Mouse (Mus musculus) left cerebral cortex, adult 2 months (tissue): ENCODE measurements at regions not wholly inside any gene's neighbourhood (a gene's known extent, or its start where the extent isn't known, plus 50 kb on each side); places are given as distances from the start of the nearest gene placed in this dataset.

Experiments used
- DNase-seq, 2 experiments: peaks; one replicate each; pipeline ENCODE4 v3.0.0; 2021 to 2022; ENCODE audit warnings: low spot score in 2 of 2, mixed read lengths in 1 of 2; ENCODE audit errors: extremely low spot score in 1 of 2
- H3K27ac ChIP-seq: fragments of 200-600 bp; 2 replicates; pipeline ENCODE4 v1.8.1; 2022
- H3K4me3 ChIP-seq: fragments of 200-600 bp; 2 replicates; pipeline ENCODE4 v1.8.1; 2022
- CTCF ChIP-seq: fragments of 200-600 bp; IDR thresholded peaks from 2 replicates; pipeline ENCODE4 v1.8.1; 2022; ENCODE audit warnings: antibody characterized with exemption, mild to moderate bottlenecking, moderate library complexity
- intact Hi-C: fragments of 180-260 bp; cut with DNase I; formaldehyde crosslinking; loops from one replicate; pipeline ENCODE4 v1.15.1; 2025

DNA sequence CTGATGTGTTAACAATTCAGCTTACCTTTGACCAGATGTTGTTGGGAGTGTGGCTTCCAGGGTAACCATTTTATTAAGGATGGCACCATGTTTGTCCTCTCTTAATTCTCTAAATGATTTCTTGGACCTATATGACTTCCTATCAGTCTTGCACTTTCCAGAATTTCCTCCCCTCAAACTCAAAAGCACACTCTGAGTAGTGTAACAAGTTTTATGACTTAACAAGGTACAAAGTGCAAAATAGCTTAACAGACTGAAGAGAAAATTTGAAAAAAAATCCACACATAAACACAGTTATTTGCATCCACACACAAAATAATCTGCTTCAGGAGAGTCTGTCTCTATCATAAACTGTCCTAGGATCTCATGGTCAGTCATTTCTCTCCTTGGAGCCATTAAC lies 251.0 kb upstream of the Kirrel3 start:
- Histone ChIP-seq H3K4me3 (no peak overlapping the region), H3K27ac (no peak overlapping the region)
- intact Hi-C loops = no loop called here
- no peak for TF ChIP-seq CTCF
- no peak for DNase-seq

GRCm38 (mm10) chr9:34239531-34239930 lies 246.2 kb upstream of the Kirrel3 start:
- no peak overlapping the region for H3K27ac ChIP-seq
- no peak for DNase-seq
- TF ChIP-seq CTCF = no peak
- H3K4me3 ChIP-seq = no peak overlapping the region
- intact Hi-C loops = no loop called here

GRCm38 (mm10) chr9:34243674-34244073 lies 242.0 kb upstream of the Kirrel3 start:
- TF ChIP-seq CTCF = no peak
- no peak for DNase-seq
- intact Hi-C loops = no loop called here
- H3K4me3 ChIP-seq = no peak overlapping the region
- H3K27ac ChIP-seq = no peak overlapping the region

DNA sequence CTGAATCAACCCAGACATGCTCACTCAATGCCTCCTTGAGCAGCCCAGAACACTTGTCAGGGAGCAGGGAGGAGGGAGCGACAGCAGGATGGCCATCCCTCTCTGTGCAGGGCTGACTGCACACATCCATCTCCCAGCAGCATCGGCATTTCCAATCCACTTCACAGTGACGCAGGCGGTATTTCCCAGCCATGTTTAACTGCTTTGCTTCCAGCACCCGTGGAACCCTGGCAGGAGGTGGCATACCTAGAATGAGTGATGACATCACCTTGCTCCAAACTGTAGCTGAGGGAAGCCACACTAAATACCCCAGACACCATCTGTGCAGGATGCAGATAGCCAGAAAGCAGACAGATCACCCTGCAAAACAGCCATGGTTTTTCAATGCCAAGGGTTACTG lies 241.1 kb upstream of the Kirrel3 start:
- no peak overlapping the region for H3K27ac ChIP-seq
- intact Hi-C loops = no loop called here
- no peak for DNase-seq
- no peak for TF ChIP-seq CTCF
- H3K4me3 ChIP-seq = no peak overlapping the region

GRCm38 (mm10) chr9:34252796-34253195 lies 232.9 kb upstream of the Kirrel3 start:
- intact Hi-C loops = no loop called here
- Histone ChIP-seq H3K4me3 (no peak overlapping the region), H3K27ac (no peak overlapping the region)
- no peak for DNase-seq
- TF ChIP-seq CTCF = no peak

- intact Hi-C loops = no loop called here
- no peak for DNase-seq
- TF ChIP-seq CTCF = no peak
- H3K4me3 ChIP-seq = no peak overlapping the region
- H3K27ac ChIP-seq = no peak overlapping the region
Observed at GRCm38 (mm10) chr9:34258492-34258891, 227.2 kb upstream of the Kirrel3 start.

- no peak for DNase-seq
- no peak overlapping the region for H3K4me3 ChIP-seq
- TF ChIP-seq CTCF = no peak
- intact Hi-C loops = loop anchor here (10.0 kb wide), 1 partner anchor 207 kb away; the partner anchor contains the start of gene Kirrel3
- H3K27ac ChIP-seq = no peak overlapping the region
Observed at GRCm38 (mm10) chr9:34278068-34278467, 207.6 kb upstream of the Kirrel3 start.

- no peak for DNase-seq
- TF ChIP-seq CTCF = no peak
- Histone ChIP-seq H3K27ac (no peak overlapping the region), H3K4me3 (no peak overlapping the region)
- intact Hi-C loops = loop anchor here (10.0 kb wide), 1 partner anchor 205 kb away; the partner anchor contains the start of gene Kirrel3
Observed at GRCm38 (mm10) chr9:34279386-34279785, 206.3 kb upstream of the Kirrel3 start.

DNA sequence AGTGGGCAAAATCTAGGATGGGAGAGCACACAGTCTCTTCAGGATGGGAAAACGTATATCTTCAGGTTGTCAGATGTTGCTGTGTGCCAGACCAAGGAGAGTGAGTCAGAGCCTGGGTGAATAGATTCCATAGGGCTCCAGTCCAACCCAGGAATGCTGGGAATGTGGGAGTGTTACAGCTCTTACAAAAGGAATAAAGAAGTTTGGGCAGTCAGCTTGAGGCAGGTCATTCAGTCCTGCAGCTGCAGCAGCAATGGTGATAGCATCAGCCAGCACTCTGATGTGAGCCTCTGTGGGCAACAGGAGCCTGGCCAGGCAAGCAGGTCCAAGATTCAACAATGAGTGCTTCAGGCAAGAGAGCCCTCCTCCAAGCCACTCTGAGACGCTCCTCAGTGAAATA lies 205.8 kb upstream of the Kirrel3 start:
- Histone ChIP-seq H3K4me3 (no peak overlapping the region), H3K27ac (no peak overlapping the region)
- intact Hi-C loops = loop anchor here (10.0 kb wide), 2 partner anchors 185 to 205 kb away; partner anchors contain the start of gene Kirrel3
- peak; percentile 9 to 25 for DNase-seq
- TF ChIP-seq CTCF = no peak

GRCm38 (mm10) chr9:34280311-34281208 lies 205.1 kb upstream of the Kirrel3 start:
- DNase-seq = no peak
- Histone ChIP-seq H3K4me3 (no peak overlapping the region), H3K27ac (no peak overlapping the region)
- intact Hi-C loops = loop anchor here (10.0 kb wide), 1 partner anchor 184 kb away; no protein-coding TSS in a partner anchor
- no peak for TF ChIP-seq CTCF

- Histone ChIP-seq H3K4me3 (no peak overlapping the region), H3K27ac (no peak overlapping the region)
- no peak for DNase-seq
- no peak for TF ChIP-seq CTCF
- intact Hi-C loops = no loop called here
Observed at GRCm38 (mm10) chr9:34323571-34323970, 162.1 kb upstream of the Kirrel3 start.

GRCm38 (mm10) chr9:34328723-34329122 lies 157.0 kb upstream of the Kirrel3 start:
- no peak for DNase-seq
- TF ChIP-seq CTCF = peak; percentile 40
- Histone ChIP-seq H3K4me3 (no peak overlapping the region), H3K27ac (no peak overlapping the region)
- intact Hi-C loops = no loop called here

GRCm38 (mm10) chr9:34334112-34334511 lies 151.6 kb upstream of the Kirrel3 start:
- intact Hi-C loops = loop anchor here (5.0 kb wide), 1 partner anchor 153 kb away; the partner anchor contains the start of gene Kirrel3
- TF ChIP-seq CTCF = no peak
- Histone ChIP-seq H3K4me3 (no peak overlapping the region), H3K27ac (no peak overlapping the region)
- DNase-seq = no peak
